Mouse (Mus musculus) C2C12 (cell line): Measurements from ENCODE around the gene Pik3cd. TPM values are rescaled to one million over a fixed set of nuclear protein-coding genes. Genes with fewer than 3 reads are reported as not detected.
A peak's percentile ranks its signal among the peaks of the same experiment; 100 is the strongest.

ENCODE experiments used
- H3K27me3 ChIP-seq: one replicate; pipeline ENCODE4 v1.6.1; 2011; ENCODE audit not compliant: control insufficient read depth, insufficient read depth, insufficient read length
- H3K36me3 ChIP-seq: one replicate; pipeline ENCODE4 v1.6.1; 2011; ENCODE audit not compliant: control insufficient read depth, insufficient read depth
- H3K4me3 ChIP-seq: one replicate; pipeline ENCODE4 v1.5.1; 2011; ENCODE audit warnings: mild to moderate bottlenecking, control low read depth; ENCODE audit not compliant: poor library complexity, insufficient read depth, severe bottlenecking
- H3K79me2 ChIP-seq: one replicate; pipeline ENCODE4 v1.6.1; 2011; ENCODE audit not compliant: control insufficient read depth, insufficient read depth
- H3K79me3 ChIP-seq: one replicate; pipeline ENCODE4 v1.6.1; 2011; ENCODE audit warnings: low read depth, control low read depth
- H3ac ChIP-seq: one replicate; pipeline ENCODE3; 2011; ENCODE audit warnings: low read depth; ENCODE audit not compliant: control insufficient read depth, insufficient read length
- CEBPB ChIP-seq: IDR thresholded peaks from one replicate; pipeline ENCODE4 v1.6.1; 2011; ENCODE audit warnings: low read depth, mild to moderate bottlenecking, control low read depth, moderate library complexity
- CTCF ChIP-seq: IDR thresholded peaks from one replicate; pipeline ENCODE4 v1.5.1; 2011; ENCODE audit not compliant: control insufficient read depth, insufficient read depth, insufficient read length
- FOSL1 ChIP-seq: IDR thresholded peaks from one replicate; pipeline ENCODE4 v1.8.0; 2011; ENCODE audit warnings: mild to moderate bottlenecking, low read length; ENCODE audit not compliant: poor library complexity, insufficient read depth, severe bottlenecking
- MAX ChIP-seq: IDR thresholded peaks from one replicate; pipeline ENCODE4 v1.6.1; 2011; ENCODE audit warnings: mild to moderate bottlenecking, control low read depth
- MYOD1 ChIP-seq: IDR thresholded peaks from one replicate; pipeline ENCODE4 v1.6.1; 2011; ENCODE audit warnings: low read depth; ENCODE audit not compliant: control insufficient read depth, insufficient read length
- MYOG ChIP-seq: IDR thresholded peaks from one replicate; pipeline ENCODE4 v1.6.1; 2011; ENCODE audit not compliant: control insufficient read depth, insufficient read length; ENCODE audit errors: extremely low read depth
- USF1 ChIP-seq: IDR thresholded peaks from one replicate; pipeline ENCODE4 v1.6.1; 2011; ENCODE audit warnings: low read depth, mild to moderate bottlenecking, control low read depth, moderate library complexity
- polyA plus RNA-seq: library from polyadenylated mRNA; unstranded; fragments of >200 nt; fragmentation: generic; extraction: Trizol; gene quantifications from one replicate; pipeline ENCODE4 v1.2.1, GENCODE M21; 2012; ENCODE audit warnings: missing spikeins

The Pik3cd gene
- polyA plus RNA-seq, 1 experiment: 1.5 TPM

DNA sequence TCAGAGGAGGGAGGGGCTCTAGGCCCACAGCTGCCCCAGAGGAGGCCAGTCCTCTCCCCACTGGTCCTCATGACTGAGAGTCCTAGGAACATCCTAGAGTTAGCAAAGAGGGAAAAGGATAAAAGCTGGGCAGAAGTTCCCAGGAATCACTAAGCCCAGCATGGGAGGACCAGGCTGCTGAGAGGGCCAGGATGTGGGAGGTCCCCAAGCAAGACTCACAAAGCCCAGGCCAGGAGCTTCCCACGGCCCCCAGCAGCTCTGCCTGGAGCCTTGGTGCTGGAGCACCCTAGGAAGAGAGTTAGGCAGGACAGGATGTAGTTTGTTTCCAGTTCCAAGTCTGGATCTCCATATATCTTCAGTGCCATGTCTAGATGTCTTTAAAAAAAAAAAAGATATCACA lies 24.4 kb downstream of the Pik3cd start:
- Histone ChIP-seq H3ac (no peak overlapping the region), H3K79me3 (no peaks in the 10 kb centered on the region), H3K36me3 (no peaks in the 10 kb centered on the region), H3K4me3 (no peak overlapping the region), H3K27me3 (no peaks in the 10 kb centered on the region), H3K79me2 (no peaks in the 10 kb centered on the region)
- TF ChIP-seq CEBPB: no peak
- TF ChIP-seq MAX: no peak
- no peak for TF ChIP-seq MYOG
- TF ChIP-seq FOSL1: no peak
- TF ChIP-seq MYOD1: no peak
- no peak for TF ChIP-seq CTCF
- no peak for TF ChIP-seq USF1

DNA sequence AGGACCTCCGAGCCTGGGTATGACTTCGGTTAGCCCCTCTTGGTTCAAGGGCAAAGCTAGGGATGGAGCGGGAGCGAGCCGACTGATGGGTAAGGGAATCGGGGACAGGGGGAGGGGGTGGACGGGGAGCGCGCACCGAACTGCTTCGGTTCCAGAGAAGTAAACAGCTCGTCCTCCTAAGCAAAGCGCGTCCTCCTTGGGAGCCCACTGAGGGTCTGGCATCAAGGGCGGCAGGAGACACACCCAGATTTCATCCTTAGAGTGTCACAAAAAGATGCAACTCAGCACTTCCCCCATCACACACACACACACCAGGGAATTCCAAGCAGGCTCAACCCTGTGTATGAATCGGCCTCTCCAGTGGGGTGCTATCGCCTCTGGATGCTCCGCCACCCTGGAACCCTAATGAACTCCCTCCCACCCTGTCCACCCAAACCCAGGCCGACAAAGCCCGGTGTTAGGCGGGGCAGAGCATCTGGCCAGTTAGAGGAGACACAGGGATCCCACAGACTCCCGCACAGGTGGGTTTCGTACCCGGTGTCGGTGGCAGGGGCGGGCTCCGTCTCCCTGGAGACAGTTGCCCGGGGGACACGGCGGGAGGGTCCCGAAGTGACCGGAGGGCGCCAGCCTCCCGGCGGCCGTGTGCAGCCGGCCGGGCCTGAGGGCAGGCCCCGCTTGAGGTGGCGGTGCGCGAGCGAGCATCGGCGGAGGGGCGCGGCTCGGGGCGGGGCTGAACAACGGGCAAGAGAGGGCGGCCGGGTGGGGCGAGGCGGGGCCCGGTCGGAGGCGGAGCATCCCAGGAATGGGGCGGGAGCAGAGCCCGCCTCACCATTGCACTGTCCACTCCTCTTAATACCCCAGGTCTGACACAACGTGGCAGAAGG lies 26.8 kb downstream of the Pik3cd start:
- peak overlapping the region; percentile 21 for H3K4me3 ChIP-seq
- H3K79me2 ChIP-seq: no peaks in the 10 kb centered on the region
- H3K27me3 ChIP-seq: no peaks in the 10 kb centered on the region
- TF ChIP-seq CEBPB: no peak
- no peak for TF ChIP-seq FOSL1
- TF ChIP-seq MAX: no peak
- TF ChIP-seq USF1: no peak
- no peak for TF ChIP-seq MYOG
- no peak for TF ChIP-seq CTCF
- no peak for TF ChIP-seq MYOD1
- peak overlapping the region; percentile 84 for H3ac ChIP-seq
- H3K36me3 ChIP-seq: no peaks in the 10 kb centered on the region
- H3K79me3 ChIP-seq: no peaks in the 10 kb centered on the region

DNA sequence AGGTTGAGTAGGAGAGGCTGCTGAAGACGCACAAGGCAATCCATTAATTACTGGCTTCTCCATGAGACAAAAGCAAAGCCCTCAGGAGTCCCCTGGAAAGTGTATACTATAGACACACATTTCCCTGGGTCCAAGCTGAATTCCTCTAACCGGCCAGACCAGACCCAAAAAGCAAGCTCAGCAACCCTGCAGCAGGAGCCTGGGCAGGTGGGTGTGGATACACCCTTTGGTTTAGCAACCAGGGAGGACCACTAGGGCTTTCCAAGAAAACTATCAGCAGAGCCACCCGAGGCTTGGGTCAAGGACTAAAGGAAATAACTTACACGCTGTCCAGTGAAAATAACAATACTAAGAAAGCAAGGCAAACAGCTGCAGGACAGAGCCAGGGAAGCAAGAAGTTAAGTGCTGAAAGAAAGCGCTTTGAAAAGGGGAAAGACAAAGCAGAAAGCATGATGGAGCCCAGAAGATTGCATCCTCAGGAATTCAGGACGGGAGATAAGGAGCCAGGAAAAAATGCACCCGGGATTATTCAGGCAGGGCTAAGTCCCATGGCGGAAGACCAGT lies 27.5 kb downstream of the Pik3cd start:
- Histone ChIP-seq H3K27me3 (no peaks in the 10 kb centered on the region), H3K79me3 (no peaks in the 10 kb centered on the region), H3ac (no peak overlapping the region), H3K4me3 (no peak overlapping the region), H3K79me2 (no peaks in the 10 kb centered on the region), H3K36me3 (no peaks in the 10 kb centered on the region)
- TF ChIP-seq CTCF: no peak
- TF ChIP-seq MYOD1: no peak
- no peak for TF ChIP-seq USF1
- TF ChIP-seq MYOG: no peak
- TF ChIP-seq CEBPB: no peak
- TF ChIP-seq FOSL1: no peak
- no peak for TF ChIP-seq MAX

DNA sequence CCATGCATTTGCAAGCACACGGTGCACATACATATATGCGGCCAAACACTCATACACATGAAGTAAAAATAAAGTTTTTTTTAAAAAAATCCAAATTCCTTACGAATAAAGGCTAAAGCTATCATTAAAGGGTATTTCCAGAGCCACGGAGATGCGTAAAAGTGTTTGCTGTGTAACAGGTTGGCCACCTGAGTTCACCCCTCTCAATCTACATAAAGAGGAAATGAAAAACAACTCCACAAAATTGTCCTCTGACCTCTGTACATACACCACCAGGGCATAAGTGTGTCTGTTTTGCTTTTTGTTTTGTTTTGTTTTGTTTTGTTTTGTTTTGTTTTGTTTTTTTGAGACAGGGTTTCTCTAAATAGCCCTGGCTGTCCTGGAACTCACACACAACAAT lies 29.6 kb downstream of the Pik3cd start:
- Histone ChIP-seq H3ac (no peak overlapping the region), H3K27me3 (no peaks in the 10 kb centered on the region), H3K36me3 (no peaks in the 10 kb centered on the region), H3K4me3 (no peak overlapping the region), H3K79me2 (no peaks in the 10 kb centered on the region), H3K79me3 (no peaks in the 10 kb centered on the region)
- no peak for TF ChIP-seq FOSL1
- no peak for TF ChIP-seq MYOD1
- no peak for TF ChIP-seq MYOG
- no peak for TF ChIP-seq CEBPB
- TF ChIP-seq MAX: no peak
- no peak for TF ChIP-seq CTCF
- no peak for TF ChIP-seq USF1

DNA sequence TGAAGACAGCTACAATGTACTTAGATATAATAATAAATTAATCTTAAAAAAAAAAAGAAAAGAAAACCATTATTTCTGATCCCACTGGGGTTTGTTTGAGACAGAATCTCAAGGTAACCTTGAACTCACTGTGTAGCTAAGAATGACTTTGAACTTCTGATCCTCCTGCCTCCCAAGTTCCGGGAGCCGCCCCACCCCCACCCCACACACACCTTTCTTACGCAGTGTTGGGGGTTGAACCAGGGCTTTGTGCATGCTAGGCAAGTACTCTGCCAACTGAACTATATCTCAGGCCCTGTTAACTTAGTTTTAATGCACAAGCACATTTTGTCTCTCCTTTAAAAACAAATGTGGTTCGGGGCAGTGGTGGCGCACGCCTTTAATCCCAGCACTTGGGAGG lies 31.2 kb downstream of the Pik3cd start:
- Histone ChIP-seq H3K79me3 (no peaks in the 10 kb centered on the region), H3K36me3 (no peaks in the 10 kb centered on the region), H3ac (no peak overlapping the region), H3K79me2 (no peaks in the 10 kb centered on the region), H3K4me3 (no peak overlapping the region), H3K27me3 (no peaks in the 10 kb centered on the region)
- TF ChIP-seq CTCF (no peak), USF1 (no peak), MAX (no peak), MYOG (no peak), CEBPB (no peak), FOSL1 (no peak), MYOD1 (no peak)

DNA sequence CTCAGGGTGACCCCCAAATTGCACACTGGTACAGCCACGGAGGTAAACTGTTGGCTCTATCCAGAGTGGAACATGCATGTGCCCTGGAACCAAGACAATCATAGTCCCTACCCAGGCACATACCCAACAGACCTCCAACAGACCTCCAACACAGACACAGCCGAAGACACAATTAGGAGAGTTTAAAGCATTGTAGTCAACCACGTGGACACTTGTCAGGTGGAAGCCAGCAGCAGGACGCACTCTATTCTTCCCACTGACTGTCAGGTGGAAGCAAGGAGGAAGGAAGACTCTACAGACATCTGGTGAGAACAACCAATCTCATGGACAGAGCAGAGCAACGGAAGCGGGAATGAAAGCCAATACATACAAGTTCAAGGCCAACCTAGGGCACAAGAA lies 36.7 kb downstream of the Pik3cd start:
- no peaks in the 10 kb centered on the region for H3K79me3 ChIP-seq
- TF ChIP-seq CTCF (no peak), FOSL1 (no peak), CEBPB (no peak), USF1 (no peak), MAX (no peak), MYOD1 (no peak), MYOG (no peak)
- no peaks in the 10 kb centered on the region for H3K36me3 ChIP-seq
- H3K79me2 ChIP-seq: no peaks in the 10 kb centered on the region
- H3ac ChIP-seq: no peak overlapping the region
- H3K4me3 ChIP-seq: no peak overlapping the region
- peaks cover 3% of the 10 kb centered on the region for H3K27me3 ChIP-seq
